In the genomic region with DNA sequence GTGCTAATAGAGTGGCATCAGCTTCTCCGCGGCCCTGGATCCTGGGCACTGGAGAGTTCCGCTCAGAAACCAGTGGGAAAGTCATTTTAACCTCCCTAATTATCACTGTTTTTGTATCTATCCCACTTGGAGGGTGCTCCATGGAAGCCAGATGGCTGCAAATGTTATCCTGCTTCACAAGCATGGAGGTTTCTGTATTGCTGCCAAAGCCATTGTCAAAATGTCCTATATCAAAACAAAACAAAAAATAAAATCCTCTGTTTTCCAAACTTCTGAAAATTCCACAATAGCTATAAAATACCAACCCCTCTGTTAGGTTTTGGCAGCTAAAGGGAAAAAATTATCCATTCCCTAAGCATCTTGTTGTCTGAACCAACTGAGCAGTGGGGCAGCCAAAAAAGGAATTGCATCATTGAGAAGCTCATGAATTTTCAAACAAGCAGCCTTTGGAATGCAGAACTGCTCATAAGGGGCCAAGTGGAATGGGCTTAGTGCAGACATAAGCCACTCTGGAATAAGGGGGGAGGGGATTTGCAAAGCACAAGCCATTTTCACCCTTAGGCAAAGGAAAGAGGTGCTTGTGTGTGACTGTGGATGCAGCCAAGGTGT, we compare ENCODE assay signal across 8 mouse cellular contexts.
A peak's percentile ranks its signal among the peaks of the same experiment; 100 is the strongest.
DNase-seq lines count a peak whose midpoint lies in the region; ATAC-seq and TF ChIP-seq lines count a peak whose summit lies in the region.

No protein-coding gene starts in this region.

- no peaks in the 10 kb centered on the region for H3K27me3 ChIP-seq in forebrain, embryonic 11.5 days (ENCODE audit: control insufficient read depth, insufficient read depth, low read length)
- no peaks in the 10 kb centered on the region for H3K27me3 ChIP-seq in forebrain, embryonic 10.5 days (ENCODE audit: poor library complexity, severe bottlenecking)
- no peaks in the 10 kb centered on the region for H3K27me3 ChIP-seq in Patski
- H3K27me3 ChIP-seq in forebrain, embryonic 15.5 days = no peaks in the 10 kb centered on the region
- H3K27me3 ChIP-seq in lung, embryonic 16.5 days (ENCODE audit: control insufficient read depth, insufficient read depth, low read depth, low read length) = no peaks in the 10 kb centered on the region

- no peak for TF ChIP-seq CTCF in Patski (IDR thresholded peaks at IDR 0.05)

- 74% methylated on average over 3 of the region's 3 CpGs for WGBS in forebrain, embryonic 11.5 days
- 85% methylated on average over 3 of the region's 3 CpGs for WGBS in forebrain, embryonic 10.5 days
- WGBS in forebrain, embryonic 15.5 days = 11% methylated on average over 3 of the region's 3 CpGs
- 65% methylated on average over 3 of the region's 3 CpGs for WGBS in lung, embryonic 16.5 days

- no peak for DNase-seq in forebrain, embryonic 11.5 days (ENCODE audit: low spot score)
- DNase-seq in forebrain, embryonic 10.5 days (ENCODE audit: extremely low spot score, low spot score) = no peak
- no peak for DNase-seq in Patski (ENCODE audit: low read depth, low spot score)
- no peak for DNase-seq in adrenal gland, adult 2 months
- DNase-seq in spleen, postnatal 4 days (ENCODE audit: low spot score in 2 of 2) = no peak

- CTCF ChIA-PET in Patski (lab: Charles Lee) = no interaction called here

- POLR2A ChIA-PET in Patski (lab: Charles Lee) = no interaction called here

- H3K27ac ChIP-seq in forebrain, embryonic 11.5 days (ENCODE audit: low read depth, low read length) = no peak overlapping the region
- no peak overlapping the region for H3K27ac ChIP-seq in forebrain, embryonic 10.5 days
- peak overlapping the region; percentile 67 for H3K27ac ChIP-seq in forebrain, embryonic 15.5 days (replicated peaks)
- peak overlapping the region; percentile 75 for H3K27ac ChIP-seq in lung, embryonic 16.5 days (ENCODE audit: low read length)

- no peaks in the 10 kb centered on the region for H3K36me3 ChIP-seq in forebrain, embryonic 11.5 days (ENCODE audit: control insufficient read depth, insufficient read depth, low read length)
- H3K36me3 ChIP-seq in forebrain, embryonic 10.5 days (replicated peaks) = no peaks in the 10 kb centered on the region
- H3K36me3 ChIP-seq in forebrain, embryonic 15.5 days = no peaks in the 10 kb centered on the region
- H3K36me3 ChIP-seq in lung, embryonic 16.5 days (ENCODE audit: control insufficient read depth, insufficient read depth, low read length) = no peaks in the 10 kb centered on the region

- H3K9me3 ChIP-seq in forebrain, embryonic 11.5 days (ENCODE audit: control insufficient read depth, low read length) = no peaks in the 10 kb centered on the region
- no peaks in the 10 kb centered on the region for H3K9me3 ChIP-seq in forebrain, embryonic 10.5 days
- no peaks in the 10 kb centered on the region for H3K9me3 ChIP-seq in forebrain, embryonic 15.5 days
- H3K9me3 ChIP-seq in lung, embryonic 16.5 days (ENCODE audit: control insufficient read depth, low read length) = no peaks in the 10 kb centered on the region

- no peak overlapping the region for H3K9ac ChIP-seq in forebrain, embryonic 11.5 days (ENCODE audit: low read length)
- no peak overlapping the region for H3K9ac ChIP-seq in forebrain, embryonic 15.5 days (replicated peaks)
- H3K9ac ChIP-seq in lung, embryonic 16.5 days (ENCODE audit: low read length) = no peak overlapping the region

- peaks cover 2% of the 10 kb centered on the region; the same call in 1 of the 2 replicates for H3K4me1 ChIP-seq in forebrain, embryonic 11.5 days (replicated peaks; ENCODE audit: control insufficient read depth, insufficient read depth, low read length)
- peaks cover 8% of the 10 kb centered on the region for H3K4me1 ChIP-seq in forebrain, embryonic 10.5 days
- peaks cover 13% of the 10 kb centered on the region for H3K4me1 ChIP-seq in forebrain, embryonic 15.5 days
- peaks cover 3% of the 10 kb centered on the region; the same call in 1 of the 2 replicates for H3K4me1 ChIP-seq in lung, embryonic 16.5 days (replicated peaks; ENCODE audit: control insufficient read depth, insufficient read depth, low read length)

- no peak overlapping the region for H3K4me3 ChIP-seq in forebrain, embryonic 11.5 days (ENCODE audit: low read depth, low read length)
- no peak overlapping the region for H3K4me3 ChIP-seq in forebrain, embryonic 10.5 days
- no peak overlapping the region for H3K4me3 ChIP-seq in forebrain, embryonic 15.5 days
- no peak overlapping the region for H3K4me3 ChIP-seq in lung, embryonic 16.5 days (ENCODE audit: low read length)

- H3K4me2 ChIP-seq in forebrain, embryonic 11.5 days (ENCODE audit: low read depth, low read length, severe bottlenecking) = no peak overlapping the region
- no peak overlapping the region for H3K4me2 ChIP-seq in forebrain, embryonic 15.5 days (replicated peaks)
- H3K4me2 ChIP-seq in lung, embryonic 16.5 days (ENCODE audit: low read depth, low read length) = no peak overlapping the region

- peak; percentile 81 for ATAC-seq in forebrain, embryonic 11.5 days (replicated peaks; ENCODE audit: low FRiP score)
- peak; percentile 69 for ATAC-seq in Patski
- ATAC-seq in forebrain, embryonic 15.5 days (replicated peaks) = peak; percentile 97
- peak; percentile 96 for ATAC-seq in lung, embryonic 16.5 days (ENCODE audit: low read depth)
- no peak for ATAC-seq in erythroblast, adult 5-6 weeks (replicated peaks; ENCODE audit: low FRiP score, poor library complexity, severe bottlenecking)

- in situ Hi-C loops in Patski (cut with MboI; ENCODE audit: low pct_unique_long_range_greater_than_20kb) = no loop called here

Comparison
In these comparisons a context has a peak if more than half of its experiments do, and no peak if none do; other contexts are left out.
1. H3K27ac ChIP-seq: peak in forebrain, embryonic 15.5 days (single experiment) and lung, embryonic 16.5 days (single experiment); none in forebrain, embryonic 11.5 days (single experiment) and forebrain, embryonic 10.5 days (single experiment).